Mouse (Mus musculus) layer of hippocampus, postnatal 14 days (tissue): ENCODE results near the gene Med12l. TPM values are rescaled to one million over a fixed set of nuclear protein-coding genes. Genes with fewer than 3 reads are reported as not detected.

Experiments
- DNase-seq, 2 experiments: peaks; one replicate each; pipeline ENCODE4 v3.0.0; 2021 to 2022; ENCODE audit warnings: low spot score in 2 of 2, mixed read lengths in 1 of 2
- total RNA-seq, 2 experiments: library from RNA; stranded (reverse); gene quantifications; 2 replicates each; pipeline ENCODE4 v1.2.3; 2021

The Med12l gene
- total RNA-seq, 2 experiments from 2014 or later, result 37.5 to 37.7 TPM

DNA sequence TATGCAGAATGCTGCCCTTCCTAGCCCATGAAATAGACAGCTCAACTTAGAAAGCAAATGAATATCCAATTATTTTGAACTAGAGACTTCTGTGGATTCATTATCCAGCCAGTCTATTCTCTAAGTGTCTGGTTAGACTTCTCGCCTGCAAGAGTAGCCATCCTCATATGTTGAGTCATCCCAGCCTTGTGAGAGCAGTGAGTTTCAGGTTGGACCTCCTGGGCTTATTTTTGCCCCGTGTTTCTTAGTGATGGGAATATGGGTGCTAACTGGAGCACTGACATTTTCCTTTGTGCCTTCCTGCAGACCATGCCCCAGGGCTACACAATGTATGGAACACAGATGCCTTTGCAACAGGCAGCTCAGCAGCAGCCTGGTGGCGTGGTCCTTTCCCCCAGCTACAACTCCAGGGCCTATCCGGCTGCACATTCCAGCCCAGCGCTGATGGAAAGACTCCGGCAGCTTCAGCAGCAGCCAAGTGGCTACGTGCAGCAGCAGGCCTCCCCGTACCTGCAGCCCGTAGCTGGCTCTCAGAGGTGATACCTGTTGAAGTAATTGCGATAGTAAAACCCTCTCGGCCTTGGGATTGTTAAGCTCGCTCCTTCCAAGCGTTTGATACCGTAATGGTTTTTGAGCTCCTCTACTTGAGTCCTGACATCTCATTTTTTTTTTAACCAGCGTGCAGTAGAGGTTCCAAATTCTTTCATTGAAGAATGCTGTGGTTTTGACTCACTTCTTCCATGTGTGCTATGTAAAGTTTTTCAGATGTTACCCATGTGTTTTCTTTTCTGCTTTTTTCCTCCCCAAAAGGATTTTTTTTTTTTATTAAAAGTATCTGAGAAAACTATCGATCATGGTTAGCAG is 290.3 kb downstream of the Med12l start:
- DNase-seq, result no peak

- DNase-seq, result no peak
Observed at GRCm38 (mm10) chr3:59296563-59297130, 291.0 kb downstream of the Med12l start.

GRCm38 (mm10) chr3:59297653-59298052 is 292.0 kb downstream of the Med12l start:
- DNase-seq, result no peak

DNA sequence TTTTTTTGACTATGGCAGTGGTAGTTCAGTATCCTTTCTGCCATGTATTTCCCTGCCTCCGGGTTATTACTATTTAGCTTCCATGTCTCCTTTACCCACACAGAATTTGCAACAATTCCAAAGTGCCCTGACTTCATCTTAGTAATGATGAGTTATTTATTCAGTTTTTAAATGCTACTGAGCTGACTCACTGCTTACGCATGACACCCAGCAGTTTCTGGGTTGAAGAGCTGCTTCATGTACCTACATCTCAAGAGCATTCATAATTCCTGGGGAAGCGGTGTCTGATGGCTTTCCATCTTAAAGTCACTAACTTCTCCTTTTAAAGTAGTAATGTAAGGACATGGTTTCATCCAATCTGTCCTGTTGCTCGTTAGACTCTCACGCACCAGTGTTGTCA is 299.3 kb downstream of the Med12l start:
- DNase-seq, result no peak

GRCm38 (mm10) chr3:59305518-59305917 is 299.9 kb downstream of the Med12l start:
- no peak for DNase-seq

DNA sequence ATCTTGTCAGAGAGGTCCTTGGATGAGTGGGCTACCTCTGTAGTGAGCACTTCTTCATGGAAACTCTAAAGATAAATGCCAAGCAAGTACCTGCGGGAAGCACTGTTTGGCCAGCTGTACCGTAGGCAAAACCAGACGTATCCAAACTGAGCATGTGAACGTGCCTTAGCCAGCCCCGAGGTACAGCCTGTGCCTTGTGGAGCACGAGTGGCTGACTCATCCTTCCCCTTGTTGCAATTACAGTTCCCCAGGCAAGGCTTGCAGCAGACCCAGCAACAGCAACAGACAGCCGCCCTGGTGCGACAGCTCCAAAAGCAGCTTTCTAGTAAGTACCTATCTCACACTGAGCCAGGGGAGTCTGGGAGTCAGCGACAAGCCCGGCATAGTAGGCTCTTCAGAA is 307.0 kb downstream of the Med12l start:
- peak; percentile 23 to 26 for DNase-seq

- no peak for DNase-seq
Observed at GRCm38 (mm10) chr3:59316077-59316476, 310.5 kb downstream of the Med12l start.

DNA sequence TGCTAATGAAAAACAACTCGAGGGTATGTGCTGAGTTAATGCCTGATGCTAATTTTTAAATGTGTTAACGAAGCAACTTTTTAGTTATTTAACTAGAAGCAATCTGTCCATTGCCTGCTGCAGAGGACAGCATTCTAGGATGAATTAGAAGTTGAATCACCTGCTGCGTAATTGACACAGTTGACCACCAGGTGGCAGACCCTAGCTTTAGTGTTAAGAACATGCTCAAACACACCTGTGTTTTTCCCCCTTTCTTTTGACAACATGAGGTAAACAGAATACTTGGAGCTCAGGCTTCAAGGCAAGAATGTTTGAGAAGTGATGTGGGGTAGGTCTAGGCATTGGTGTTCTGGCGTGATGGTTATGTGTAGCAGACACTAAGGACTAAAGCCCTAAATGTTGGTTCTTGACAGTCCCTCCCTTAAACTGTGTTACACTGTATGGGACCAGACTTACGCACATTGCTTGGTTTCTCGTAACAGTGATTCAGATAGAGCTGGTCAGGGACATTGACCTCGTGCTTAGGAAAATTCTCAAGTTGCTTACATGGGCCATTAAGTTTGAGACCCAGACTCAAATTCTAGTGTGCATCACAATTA is 315.8 kb downstream of the Med12l start:
- peak; percentile 45 to 61 for DNase-seq

DNA sequence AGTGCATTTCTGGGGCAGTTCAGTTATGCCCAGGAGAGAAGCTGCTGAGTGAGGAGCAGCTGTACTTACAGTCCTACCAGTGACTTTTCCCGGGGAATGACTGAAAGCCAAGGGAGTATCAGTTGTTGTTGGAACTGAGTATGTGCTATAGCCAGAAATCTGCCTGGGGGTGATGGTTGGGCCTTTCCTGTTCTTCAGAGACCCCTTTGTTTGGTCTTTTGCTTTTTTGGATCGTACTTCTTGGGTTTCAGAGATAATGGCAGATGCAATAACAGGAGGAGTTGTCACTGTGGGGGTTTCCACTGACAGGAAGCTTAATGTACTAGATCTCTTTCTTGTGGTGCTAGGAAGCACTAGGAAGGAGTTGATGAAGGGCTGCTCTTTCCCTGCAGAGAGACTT is 322.9 kb downstream of the Med12l start:
- DNase-seq, result no peak

DNA sequence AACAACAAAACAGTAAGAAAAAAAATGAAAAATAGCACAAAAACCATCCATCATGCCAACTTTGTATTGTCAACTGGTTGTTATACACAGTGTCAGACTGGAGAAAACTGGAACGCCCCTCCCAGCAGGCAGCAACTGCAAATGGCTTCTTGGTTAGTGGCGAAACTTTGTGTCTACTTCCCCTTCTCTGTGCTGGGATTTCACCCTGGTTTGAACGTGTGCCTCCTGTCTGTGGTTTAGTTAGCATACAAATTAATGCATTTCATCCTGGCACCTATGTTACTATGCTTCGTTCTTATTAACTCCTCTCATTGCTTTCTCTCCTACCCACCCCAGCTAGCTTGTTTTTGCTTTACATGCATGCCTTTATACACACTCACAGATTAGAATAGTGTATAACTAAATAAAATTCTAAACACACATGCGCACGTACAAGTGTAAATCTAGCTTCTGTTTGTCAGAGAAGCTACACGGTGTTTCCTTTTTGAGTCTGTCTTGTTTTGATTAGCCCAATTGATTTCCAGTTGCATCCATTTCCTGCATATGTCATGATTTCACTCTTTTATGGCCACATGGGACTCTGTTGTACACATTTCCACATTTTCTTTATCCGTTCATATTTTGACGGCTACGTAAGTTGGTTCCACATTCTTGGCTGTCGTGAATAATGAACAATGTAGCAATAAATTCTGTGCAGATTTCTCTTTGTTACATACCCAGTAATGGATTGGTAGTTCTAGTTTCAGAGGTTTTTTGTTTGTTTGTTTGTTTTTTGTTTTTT is 336.2 kb downstream of the Med12l start:
- DNase-seq, result no peak

GRCm38 (mm10) chr3:59343026-59343425 is 337.4 kb downstream of the Med12l start:
- DNase-seq, result no peak

GRCm38 (mm10) chr3:59344065-59344905 is 338.7 kb downstream of the Med12l start, which contains the start of gene Igsf10:
Gene Igsf10, minus strand, starts transcription at chr3:59344394.
- peak; percentile 42 for DNase-seq

GRCm38 (mm10) chr3:59351768-59352167 is 346.1 kb downstream of the Med12l start:
- no peak for DNase-seq

DNA sequence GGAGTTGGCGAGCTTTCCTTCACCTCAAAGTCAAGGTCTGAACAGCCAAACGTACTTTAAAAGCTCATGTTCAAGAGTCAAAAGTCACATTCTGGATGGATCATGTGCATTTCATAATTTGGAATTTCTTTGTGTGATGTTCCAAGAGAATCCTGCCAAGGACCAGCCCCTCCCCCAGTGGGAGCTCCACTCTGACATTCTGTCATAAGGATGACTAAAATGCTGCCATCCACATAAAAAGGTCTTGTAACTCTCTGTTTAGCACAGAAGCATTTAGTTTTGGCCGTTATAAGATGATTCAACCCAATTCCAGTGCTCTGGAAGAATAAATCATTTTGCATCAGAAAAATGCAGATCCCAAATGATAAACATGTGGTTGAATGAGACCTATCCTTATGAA is 348.5 kb downstream of the Med12l start:
- DNase-seq, result no peak

- no peak for DNase-seq
Observed at GRCm38 (mm10) chr3:59360102-59360501, 354.5 kb downstream of the Med12l start.

GRCm38 (mm10) chr3:59361895-59362294 is 356.3 kb downstream of the Med12l start:
- no peak for DNase-seq
